Mouse (Mus musculus) liver, embryonic 14.5 days (tissue): Measurements from ENCODE around the gene Jtb. TPM values are rescaled to one million over a fixed set of nuclear protein-coding genes. Genes with fewer than 3 reads are reported as not detected.

Experiments used
- ATAC-seq: fragments of 200-750 bp; cut with Nextera tagmentation; 2 replicates; pipeline ENCODE4 v1.8.0; 2017; ENCODE audit warnings: moderate number of reproducible peaks, mild to moderate bottlenecking, moderate library complexity; ENCODE audit not compliant: insufficient read depth
- DNase-seq, 3 experiments: peaks; one replicate each; pipeline ENCODE4 v3.0.0-alpha.2; 2012 to 2013; ENCODE audit warnings: low read depth in 3 of 3, low spot score in 3 of 3
- H3K27ac ChIP-seq: fragments of 300-500 bp; sonication (generic); 2 replicates; pipeline ENCODE4 v1.5.1; 2014; ENCODE audit warnings: moderate library complexity, mild to moderate bottlenecking, control low read depth, inconsistent platforms
- H3K27me3 ChIP-seq: fragments of 300-500 bp; sonication (generic); 2 replicates; pipeline ENCODE4 v1.6.1; 2014; ENCODE audit warnings: mild to moderate bottlenecking, low read length, moderate library complexity; ENCODE audit not compliant: control insufficient read depth, insufficient read depth
- H3K36me3 ChIP-seq: fragments of 300-500 bp; sonication (generic); replicated peaks from 2 replicates; pipeline ENCODE4 v1.6.1; 2014; ENCODE audit warnings: low read depth; ENCODE audit not compliant: control insufficient read depth, insufficient read depth
- H3K4me1 ChIP-seq, 2 experiments: fragments of 200-500 bp in 1 of 2; fragments of 300-500 bp in 1 of 2; sonication (generic) in 1 of 2; replicated peaks; 2 replicates each; pipeline ENCODE4 v1.6.1; 2012 to 2014; ENCODE audit warnings: antibody characterized with exemption in 1 of 2, inconsistent platforms in 1 of 2, low read length in 1 of 2; ENCODE audit not compliant: control insufficient read depth in 2 of 2, insufficient read depth in 2 of 2
- H3K4me2 ChIP-seq: fragments of 300-500 bp; sonication (generic); 2 replicates; pipeline ENCODE4 v1.6.1; 2014; ENCODE audit warnings: low read depth, mild to moderate bottlenecking, control low read depth, moderate library complexity
- H3K4me3 ChIP-seq, 2 experiments: fragments of 200-500 bp in 1 of 2; fragments of 300-500 bp in 1 of 2; sonication (generic) in 1 of 2; 2 replicates each; pipeline ENCODE4 v1.5.1; 2012 to 2014; ENCODE audit warnings: low read depth in 2 of 2, low read length in 2 of 2, mild to moderate bottlenecking in 2 of 2, control low read depth in 1 of 2, inconsistent platforms in 1 of 2, moderate library complexity in 1 of 2; ENCODE audit not compliant: insufficient read depth in 1 of 2
- H3K9ac ChIP-seq: fragments of 300-500 bp; sonication (generic); replicated peaks from 2 replicates; pipeline ENCODE4 v1.6.1; 2014; ENCODE audit warnings: mild to moderate bottlenecking, control low read depth, moderate library complexity
- H3K9me3 ChIP-seq: fragments of 300-500 bp; sonication (generic); 2 replicates; pipeline ENCODE4 v1.6.1; 2016; ENCODE audit warnings: low read length, mixed read lengths; ENCODE audit not compliant: control insufficient read depth
- CTCF ChIP-seq: IDR thresholded peaks from 2 replicates; pipeline ENCODE4 v1.5.1; 2016; ENCODE audit warnings: antibody characterized with exemption, low read depth, control low read depth
- EP300 ChIP-seq: IDR thresholded peaks from 2 replicates; pipeline ENCODE4 v1.6.1; 2016; ENCODE audit warnings: antibody characterized with exemption, low read depth
- whole genome bisulfite sequencing: fragments of 180-500 bp; shearing (Covaris S2); extraction: QIAGEN DNeasy Blood & Tissue Kit; methylation state at CpG from one replicate; pipeline ENCODE4 v1.1.7; 2014; ENCODE audit not compliant: insufficient replicate concordance; 5-methylcytosine and 5-hydroxymethylcytosine counted together
- microRNA-seq: library from miRNA; unstranded; fragments of <30 nt; microRNA quantifications from one replicate; pipeline ENCODE4, GENCODE M21; 2016
- polyA plus RNA-seq, 2 experiments: library from polyadenylated mRNA; depleted of rRNA in 1 of 2; stranded (reverse) in 1 of 2; unstranded in 1 of 2; fragments of >200 nt; fragmentation: Nextera tagmentation in 1 of 2; extraction: Ambion mirVana in 1 of 2; gene quantifications; 2 replicates each; pipeline versions ENCODE4 v1.2.1 to v1.2.3; 2012 to 2014

Gene Jtb
- polyA plus RNA-seq, 2 experiments: 21.2 to 48.8 TPM

- ATAC-seq (no peak), DNase-seq (no peak)
- WGBS: 79% methylated on average over 9 of the region's 9 CpGs
- no peaks in the 10 kb centered on the region for H3K4me1 ChIP-seq
- H3K4me3 ChIP-seq: no peak overlapping the region
- H3K4me2 ChIP-seq: no peak overlapping the region
- H3K9me3 ChIP-seq: no peaks in the 10 kb centered on the region
- no peak for TF ChIP-seq EP300
- TF ChIP-seq CTCF: no peak
- H3K36me3 ChIP-seq: no peaks in the 10 kb centered on the region
- H3K9ac ChIP-seq: no peak overlapping the region
- no peak overlapping the region for H3K27ac ChIP-seq
- no peaks in the 10 kb centered on the region for H3K27me3 ChIP-seq
Observed at GRCm38 (mm10) chr3:90277793-90278192, 46.4 kb downstream of the Jtb start.

DNA sequence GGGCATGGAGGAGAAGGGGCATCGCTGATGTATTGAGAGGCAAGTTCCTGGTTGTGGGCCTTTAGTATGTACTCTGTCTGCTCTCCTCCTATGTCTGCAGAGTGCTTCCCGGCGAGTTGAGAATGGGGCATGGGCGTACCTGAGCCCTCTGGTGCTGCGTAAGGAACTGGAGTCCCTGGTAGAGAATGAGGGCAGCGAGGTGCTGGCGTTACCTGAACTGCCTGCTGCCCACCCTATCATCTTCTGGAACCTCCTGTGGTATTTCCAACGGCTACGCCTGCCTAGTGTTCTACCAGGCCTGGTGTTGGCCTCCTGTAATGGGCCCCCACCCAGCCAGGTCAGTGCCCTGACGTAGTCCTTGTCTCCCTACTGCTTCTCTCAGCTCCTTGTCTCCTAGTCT lies 46.8 kb downstream of the Jtb start:
- H3K36me3 ChIP-seq: no peaks in the 10 kb centered on the region
- no peak for DNase-seq
- no peak for ATAC-seq

GRCm38 (mm10) chr3:90279216-90279615 lies 47.8 kb downstream of the Jtb start:
- WGBS: 81% methylated on average over 9 of the region's 9 CpGs
- TF ChIP-seq EP300 (no peak), CTCF (no peak)
- Histone ChIP-seq H3K4me2 (no peak overlapping the region), H3K4me3 (no peak overlapping the region), H3K27me3 (no peaks in the 10 kb centered on the region), H3K4me1 (no peaks in the 10 kb centered on the region), H3K9me3 (no peaks in the 10 kb centered on the region), H3K36me3 (no peaks in the 10 kb centered on the region), H3K9ac (no peak overlapping the region), H3K27ac (no peak overlapping the region)
- ATAC-seq (no peak), DNase-seq (no peak)

More for the DNA sequence above, 46.8 kb downstream of the Jtb start:
- 85% methylated on average over 10 of the region's 10 CpGs for WGBS
- H3K9me3 ChIP-seq: no peaks in the 10 kb centered on the region
- no peak overlapping the region for H3K4me2 ChIP-seq
- no peaks in the 10 kb centered on the region for H3K27me3 ChIP-seq
- no peak overlapping the region for H3K9ac ChIP-seq
- H3K4me1 ChIP-seq: no peaks in the 10 kb centered on the region
- TF ChIP-seq EP300 (no peak), CTCF (no peak)
- no peak overlapping the region for H3K4me3 ChIP-seq
- H3K27ac ChIP-seq: no peak overlapping the region

DNA sequence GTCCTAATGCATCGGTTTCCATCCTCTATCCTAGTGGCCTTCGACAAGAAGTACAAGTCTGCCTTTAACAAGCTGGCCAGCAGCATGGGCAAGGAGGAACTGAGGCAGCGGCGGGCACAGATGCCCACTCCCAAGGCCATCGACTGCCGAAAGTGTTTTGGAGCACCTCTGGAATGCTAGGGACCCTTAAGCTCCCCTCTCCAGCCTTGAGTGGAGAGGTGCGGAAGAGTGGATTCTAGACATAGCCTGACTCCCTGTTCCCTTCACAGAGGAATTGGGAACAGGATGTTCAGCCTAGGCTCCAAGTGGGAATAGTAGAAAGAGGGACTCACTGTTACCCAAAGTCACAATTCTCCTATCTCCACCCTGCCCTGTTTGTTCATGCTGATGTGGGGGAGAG lies 48.3 kb downstream of the Jtb start:
- WGBS: 87% methylated on average over 7 of the region's 7 CpGs

DNA sequence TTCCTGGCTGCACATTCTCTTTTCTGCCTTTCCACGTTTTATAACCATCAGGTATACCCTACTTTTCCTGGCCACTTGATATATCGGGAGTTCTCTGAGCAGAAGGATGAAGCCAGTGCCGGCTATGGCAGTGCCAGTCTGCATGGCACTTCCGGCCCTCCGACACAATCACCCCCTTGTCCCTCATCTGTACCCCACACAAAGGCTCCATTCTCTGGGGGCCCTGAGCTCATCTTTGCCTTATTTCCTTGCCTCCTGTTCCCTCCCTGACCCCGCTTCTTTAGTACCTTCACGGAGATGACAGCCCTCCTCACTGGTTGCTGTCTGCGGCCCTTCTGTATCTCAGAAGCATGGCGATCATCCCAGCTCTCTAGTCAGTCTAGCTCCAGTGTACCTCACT lies 49.3 kb downstream of the Jtb start:
- no peak overlapping the region for H3K27ac ChIP-seq
- H3K36me3 ChIP-seq: no peaks in the 10 kb centered on the region
- DNase-seq (no peak), ATAC-seq (no peak)
- H3K4me3 ChIP-seq: no peak overlapping the region
- no peaks in the 10 kb centered on the region for H3K27me3 ChIP-seq
- WGBS: 86% methylated on average over 9 of the region's 9 CpGs
- TF ChIP-seq CTCF (no peak), EP300 (no peak)
- H3K4me1 ChIP-seq: no peaks in the 10 kb centered on the region
- no peaks in the 10 kb centered on the region for H3K9me3 ChIP-seq
- no peak overlapping the region for H3K9ac ChIP-seq
- H3K4me2 ChIP-seq: no peak overlapping the region

More for the DNA sequence above, 48.3 kb downstream of the Jtb start:
- H3K4me2 ChIP-seq: no peak overlapping the region
- no peaks in the 10 kb centered on the region for H3K36me3 ChIP-seq
- no peaks in the 10 kb centered on the region for H3K9me3 ChIP-seq
- no peak overlapping the region for H3K27ac ChIP-seq
- H3K4me1 ChIP-seq: no peaks in the 10 kb centered on the region
- H3K27me3 ChIP-seq: no peaks in the 10 kb centered on the region
- TF ChIP-seq CTCF: no peak
- no peak overlapping the region for H3K9ac ChIP-seq
- ATAC-seq (no peak), DNase-seq (no peak)
- H3K4me3 ChIP-seq: no peak overlapping the region

- DNase-seq: no peak
- no peak for ATAC-seq
Observed at GRCm38 (mm10) chr3:90284150-90284549, 52.8 kb downstream of the Jtb start.

More at GRCm38 (mm10) chr3:90284150-90284549, 52.8 kb downstream of the Jtb start:
- Histone ChIP-seq H3K27ac (no peak overlapping the region), H3K9me3 (no peaks in the 10 kb centered on the region), H3K27me3 (no peaks in the 10 kb centered on the region), H3K4me3 (no peak overlapping the region), H3K4me2 (no peak overlapping the region), H3K4me1 (no peaks in the 10 kb centered on the region), H3K9ac (no peak overlapping the region), H3K36me3 (no peaks in the 10 kb centered on the region)
- WGBS: 84% methylated on average over 2 of the region's 2 CpGs
- TF ChIP-seq CTCF (peak; percentile 29; the same call in 1 of the 2 replicates), EP300 (no peak)

Small RNAs within 50 kb of the gene (microRNA-seq; reads per million reads assigned to microRNA genes)
- gene Mir7012: not detected

Other genes with a start within 250 kb of the Jtb start
- 44.4 and 59.9 TPM in 2 replicates for gene Hax1, start 232.8 kb upstream of the Jtb start, polyA plus RNA-seq (2012; rRNA removed)
- 107 and 108 TPM in 2 replicates for gene Hax1, start 232.8 kb upstream of the Jtb start, polyA plus RNA-seq (2014; fragmentation: Nextera tagmentation; extraction: Ambion mirVana)
- 15.6 and 19.1 TPM in 2 replicates for gene 4933434E20Rik, start 180.0 kb upstream of the Jtb start, polyA plus RNA-seq (2012; rRNA removed)
- gene 4933434E20Rik, start 180.0 kb upstream of the Jtb start, polyA plus RNA-seq (2014; fragmentation: Nextera tagmentation; extraction: Ambion mirVana): 83.8 and 89.6 TPM in 2 replicates
- 48.9 and 52.4 TPM in 2 replicates for gene Ubap2l, start 179.0 kb upstream of the Jtb start, polyA plus RNA-seq (2012; rRNA removed)
- 70.4 and 72.1 TPM in 2 replicates for gene Ubap2l, start 179.0 kb upstream of the Jtb start, polyA plus RNA-seq (2014; fragmentation: Nextera tagmentation; extraction: Ambion mirVana)
- 54.6 and 86.2 TPM in 2 replicates for gene Tpm3, start 158.9 kb upstream of the Jtb start, polyA plus RNA-seq (2012; rRNA removed)
- 153 and 160 TPM in 2 replicates for gene Tpm3, start 158.9 kb upstream of the Jtb start, polyA plus RNA-seq (2014; fragmentation: Nextera tagmentation; extraction: Ambion mirVana)
- 0.19 and 0.28 TPM in 2 replicates for gene Nup210l, start 127.5 kb upstream of the Jtb start, polyA plus RNA-seq (2012; rRNA removed)
- gene Nup210l, start 127.5 kb upstream of the Jtb start, polyA plus RNA-seq (2014; fragmentation: Nextera tagmentation; extraction: Ambion mirVana): 0.15 TPM in 1 of 2 replicates, not detected in the other
- 1,231 and 1,357 TPM in 2 replicates for gene Rps27, start 17.9 kb upstream of the Jtb start, polyA plus RNA-seq (2012; rRNA removed)
- 948 and 959 TPM in 2 replicates for gene Rps27, start 17.9 kb upstream of the Jtb start, polyA plus RNA-seq (2014; fragmentation: Nextera tagmentation; extraction: Ambion mirVana)
- 2.0 and 4.3 TPM in 2 replicates for gene Rab13, start 17.9 kb upstream of the Jtb start, polyA plus RNA-seq (2012; rRNA removed)
- gene Rab13, start 17.9 kb upstream of the Jtb start, polyA plus RNA-seq (2014; fragmentation: Nextera tagmentation; extraction: Ambion mirVana): 1.9 and 2.9 TPM in 2 replicates
- gene Creb3l4, start 11.9 kb downstream of the Jtb start, polyA plus RNA-seq (2012; rRNA removed): 0.15 and 0.27 TPM in 2 replicates
- gene Creb3l4, start 11.9 kb downstream of the Jtb start, polyA plus RNA-seq (2014; fragmentation: Nextera tagmentation; extraction: Ambion mirVana): 0.24 and 0.28 TPM in 2 replicates
- gene Slc39a1, start 16.6 kb downstream of the Jtb start, polyA plus RNA-seq (2012; rRNA removed): 9.8 and 10.8 TPM in 2 replicates
- gene Slc39a1, start 16.6 kb downstream of the Jtb start, polyA plus RNA-seq (2014; fragmentation: Nextera tagmentation; extraction: Ambion mirVana): 24.1 and 24.9 TPM in 2 replicates
- 7.6 and 8.9 TPM in 2 replicates for gene Crtc2, start 22.6 kb downstream of the Jtb start, polyA plus RNA-seq (2012; rRNA removed)
- 3.2 TPM in 2 replicates for gene Crtc2, start 22.6 kb downstream of the Jtb start, polyA plus RNA-seq (2014; fragmentation: Nextera tagmentation; extraction: Ambion mirVana)
- gene Dennd4b, start 33.6 kb downstream of the Jtb start, polyA plus RNA-seq (2012; rRNA removed): 3.9 and 4.6 TPM in 2 replicates
- gene Dennd4b, start 33.6 kb downstream of the Jtb start, polyA plus RNA-seq (2014; fragmentation: Nextera tagmentation; extraction: Ambion mirVana): 1.0 and 1.6 TPM in 2 replicates
- gene Gatad2b, start 61.6 kb downstream of the Jtb start, polyA plus RNA-seq (2012; rRNA removed): 4.4 and 5.6 TPM in 2 replicates
- 2.2 and 3.2 TPM in 2 replicates for gene Gatad2b, start 61.6 kb downstream of the Jtb start, polyA plus RNA-seq (2014; fragmentation: Nextera tagmentation; extraction: Ambion mirVana)
- 2.1 TPM in 2 replicates for gene Slc27a3, start 158.3 kb downstream of the Jtb start, polyA plus RNA-seq (2012; rRNA removed)
- 0.76 and 1.0 TPM in 2 replicates for gene Slc27a3, start 158.3 kb downstream of the Jtb start, polyA plus RNA-seq (2014; fragmentation: Nextera tagmentation; extraction: Ambion mirVana)
- 11.3 and 12.7 TPM in 2 replicates for gene Ints3, start 202.0 kb downstream of the Jtb start, polyA plus RNA-seq (2012; rRNA removed)
- 6.6 and 9.4 TPM in 2 replicates for gene Ints3, start 202.0 kb downstream of the Jtb start, polyA plus RNA-seq (2014; fragmentation: Nextera tagmentation; extraction: Ambion mirVana)
- gene Npr1, start 234.3 kb downstream of the Jtb start, polyA plus RNA-seq (2012; rRNA removed): 6.5 and 7.2 TPM in 2 replicates
- gene Npr1, start 234.3 kb downstream of the Jtb start, polyA plus RNA-seq (2014; fragmentation: Nextera tagmentation; extraction: Ambion mirVana): 2.8 and 4.0 TPM in 2 replicates
- 23.3 and 34.5 TPM in 2 replicates for gene Ilf2, start 244.5 kb downstream of the Jtb start, polyA plus RNA-seq (2012; rRNA removed)
- 46.5 and 48.9 TPM in 2 replicates for gene Ilf2, start 244.5 kb downstream of the Jtb start, polyA plus RNA-seq (2014; fragmentation: Nextera tagmentation; extraction: Ambion mirVana)